Mouse (Mus musculus) small intestine, adult 2 months (tissue): ENCODE data around the gene Cdc27. TPM values are rescaled to one million over a fixed set of nuclear protein-coding genes. Genes with fewer than 3 reads are reported as not detected.

Experiments
- H3K27ac ChIP-seq: fragments of 200-500 bp; 2 replicates; pipeline ENCODE4 v1.5.1; 2012; ENCODE audit warnings: low read depth, low read length, control low read depth, inconsistent platforms; ENCODE audit not compliant: insufficient read depth
- H3K27me3 ChIP-seq: fragments of 200-500 bp; 2 replicates; pipeline ENCODE4 v1.6.1; 2012; ENCODE audit warnings: mild to moderate bottlenecking, moderate library complexity, low read length, inconsistent platforms; ENCODE audit not compliant: control insufficient read depth, insufficient read depth
- H3K36me3 ChIP-seq: fragments of 200-500 bp; 2 replicates; pipeline ENCODE4 v1.6.1; 2012; ENCODE audit warnings: mild to moderate bottlenecking, low read length, control low read depth, inconsistent platforms; ENCODE audit not compliant: control insufficient read depth, insufficient read depth
- H3K4me1 ChIP-seq: fragments of 200-500 bp; 2 replicates; pipeline ENCODE4 v1.6.1; 2012; ENCODE audit warnings: low read length, inconsistent platforms, mixed read lengths; ENCODE audit not compliant: control insufficient read depth, insufficient read depth, insufficient read length
- H3K4me3 ChIP-seq: fragments of 200-500 bp; 2 replicates; pipeline ENCODE4 v1.5.1; 2012; ENCODE audit warnings: low read depth, mild to moderate bottlenecking, control low read depth, inconsistent platforms, low read length, moderate library complexity
- CTCF ChIP-seq: fragments of 200-500 bp; IDR thresholded peaks from 2 replicates; pipeline ENCODE4 v1.5.1; 2012; ENCODE audit warnings: low read depth, mild to moderate bottlenecking, control low read depth, inconsistent platforms, low read length, moderate library complexity, mixed read lengths; ENCODE audit not compliant: insufficient replicate concordance, insufficient read length; ENCODE audit errors: extremely low read depth
- POLR2A ChIP-seq: fragments of 200-500 bp; IDR thresholded peaks from 2 replicates; pipeline ENCODE4 v1.6.1; 2012; ENCODE audit warnings: low read depth, mild to moderate bottlenecking, control low read depth, inconsistent platforms, low read length, moderate library complexity
- WGBS: fragments of 180-500 bp; shearing (Covaris S2); methylation state at CpG from one replicate; pipeline ENCODE4 v1.1.7; 2018; 5-methylcytosine and 5-hydroxymethylcytosine counted together
- polyA plus RNA-seq: library from polyadenylated mRNA; depleted of rRNA; stranded (reverse); fragments of >200 nt; gene quantifications from 2 replicates; pipeline ENCODE4 v1.2.3, GENCODE M21; 2012

Gene Cdc27
- polyA plus RNA-seq, 1 experiment = 1.2 TPM

- no peaks in the 10 kb centered on the region for H3K27me3 ChIP-seq
- WGBS = 95% methylated on average over 9 of the region's 9 CpGs
- H3K27ac ChIP-seq = no peak overlapping the region
- H3K36me3 ChIP-seq = no peaks in the 10 kb centered on the region
- no peaks in the 10 kb centered on the region for H3K4me1 ChIP-seq
- no peak overlapping the region for H3K4me3 ChIP-seq
- TF ChIP-seq POLR2A = no peak
- TF ChIP-seq CTCF = no peak
These were observed 37.5 kb upstream of the Cdc27 start for GRCm38 (mm10) chr11:104587904-104588303.

- no peak for TF ChIP-seq CTCF
- no peak for TF ChIP-seq POLR2A
- H3K27ac ChIP-seq = no peak overlapping the region
- no peaks in the 10 kb centered on the region; the same call in 1 of the 2 replicates for H3K4me1 ChIP-seq
- H3K27me3 ChIP-seq = no peaks in the 10 kb centered on the region
- H3K4me3 ChIP-seq = no peak overlapping the region
- no peaks in the 10 kb centered on the region for H3K36me3 ChIP-seq
- 74% methylated on average over 5 of the region's 5 CpGs for WGBS
These were observed 35.1 kb upstream of the Cdc27 start for GRCm38 (mm10) chr11:104585495-104585894.

- WGBS = 61% methylated on average over 13 of the region's 13 CpGs
- Histone ChIP-seq H3K36me3 (no peaks in the 10 kb centered on the region), H3K27ac (peak overlapping the region; percentile 66; the same call in 1 of the 2 replicates), H3K4me1 (no peaks in the 10 kb centered on the region; the same call in 1 of the 2 replicates), H3K27me3 (no peaks in the 10 kb centered on the region), H3K4me3 (no peak overlapping the region)
- TF ChIP-seq CTCF = no peak
- no peak for TF ChIP-seq POLR2A
These were observed 32.4 kb upstream of the Cdc27 start for GRCm38 (mm10) chr11:104582630-104583364.

- Histone ChIP-seq H3K4me3 (no peak overlapping the region), H3K27me3 (no peaks in the 10 kb centered on the region), H3K4me1 (no peaks in the 10 kb centered on the region; the same call in 1 of the 2 replicates), H3K27ac (peak overlapping the region; percentile 66), H3K36me3 (no peaks in the 10 kb centered on the region)
- TF ChIP-seq POLR2A = no peak
- TF ChIP-seq CTCF = no peak
- 85% methylated on average over 2 of the region's 2 CpGs for WGBS
These were observed 31.8 kb upstream of the Cdc27 start for GRCm38 (mm10) chr11:104582308-104582606.

GRCm38 (mm10) chr11:104581446-104582307 is 31.3 kb upstream of the Cdc27 start:
- H3K27me3 ChIP-seq = no peaks in the 10 kb centered on the region
- H3K4me1 ChIP-seq = no peaks in the 10 kb centered on the region; the same call in 1 of the 2 replicates
- no peak for TF ChIP-seq CTCF
- no peak for TF ChIP-seq POLR2A
- no peak overlapping the region; the same call in 1 of the 2 replicates for H3K4me3 ChIP-seq
- peak overlapping the region; percentile 66 for H3K27ac ChIP-seq
- WGBS = 46% methylated on average over 18 of the region's 18 CpGs
- H3K36me3 ChIP-seq = no peaks in the 10 kb centered on the region

- 77% methylated on average over 5 of the region's 5 CpGs for WGBS
- Histone ChIP-seq H3K4me3 (no peak overlapping the region), H3K36me3 (no peaks in the 10 kb centered on the region), H3K27ac (no peak overlapping the region), H3K4me1 (no peaks in the 10 kb centered on the region; the same call in 1 of the 2 replicates), H3K27me3 (no peaks in the 10 kb centered on the region)
- TF ChIP-seq CTCF (no peak), POLR2A (no peak)
These were observed 30.2 kb upstream of the Cdc27 start for GRCm38 (mm10) chr11:104580606-104581005.

- Histone ChIP-seq H3K4me1 (no peaks in the 10 kb centered on the region; the same call in 1 of the 2 replicates), H3K36me3 (no peaks in the 10 kb centered on the region)
- WGBS = 65% methylated on average over 6 of the region's 6 CpGs
These were observed 29.7 kb upstream of the Cdc27 start for GRCm38 (mm10) chr11:104580091-104580490.

More at GRCm38 (mm10) chr11:104580091-104580490, 29.7 kb upstream of the Cdc27 start:
- H3K4me3 ChIP-seq = no peak overlapping the region
- H3K27ac ChIP-seq = no peak overlapping the region
- H3K27me3 ChIP-seq = no peaks in the 10 kb centered on the region
- TF ChIP-seq POLR2A = no peak
- no peak for TF ChIP-seq CTCF
